Mouse (Mus musculus) limb, embryonic 11.5 days (tissue): ENCODE measurements around the gene Erbb2. TPM values are rescaled to one million over a fixed set of nuclear protein-coding genes. Genes with fewer than 3 reads are reported as not detected.

Source experiments
- ATAC-seq: fragments of 200-750 bp; cut with Nextera tagmentation; 2 replicates; pipeline ENCODE4 v1.8.0; 2017; ENCODE audit warnings: low read depth; ENCODE audit not compliant: insufficient number of reproducible peaks, low FRiP score, low TSS enrichment
- DNase-seq: peaks from one replicate; pipeline ENCODE4 v3.0.0-alpha.2; 2015; ENCODE audit warnings: low spot score
- H3K27ac ChIP-seq: fragments of 300-500 bp; sonication (generic); replicated peaks from 2 replicates; pipeline ENCODE4 v1.5.1; 2014; ENCODE audit warnings: low read depth, mild to moderate bottlenecking, low read length
- H3K27me3 ChIP-seq: fragments of 300-500 bp; sonication (generic); 2 replicates; pipeline ENCODE4 v1.6.1; 2014; ENCODE audit warnings: mild to moderate bottlenecking, low read length, mixed read lengths; ENCODE audit not compliant: control insufficient read depth, insufficient read depth
- H3K36me3 ChIP-seq: fragments of 300-500 bp; sonication (generic); 2 replicates; pipeline ENCODE4 v1.6.1; 2014; ENCODE audit warnings: mild to moderate bottlenecking, low read length, moderate library complexity, mixed read lengths; ENCODE audit not compliant: control insufficient read depth, insufficient read depth
- H3K4me1 ChIP-seq: fragments of 300-500 bp; sonication (generic); 2 replicates; pipeline ENCODE4 v1.6.1; 2014; ENCODE audit warnings: low read length, mixed read lengths; ENCODE audit not compliant: control insufficient read depth, insufficient read depth
- H3K4me2 ChIP-seq: fragments of 300-500 bp; sonication (generic); 2 replicates; pipeline ENCODE4 v1.6.1; 2014; ENCODE audit warnings: low read depth, mild to moderate bottlenecking, moderate library complexity; ENCODE audit not compliant: severe bottlenecking
- H3K4me3 ChIP-seq: fragments of 300-500 bp; sonication (generic); 2 replicates; pipeline ENCODE4 v1.5.1; 2014; ENCODE audit warnings: low read depth, low read length
- H3K9ac ChIP-seq: fragments of 300-500 bp; sonication (generic); 2 replicates; pipeline ENCODE4 v1.6.1; 2014; ENCODE audit warnings: mild to moderate bottlenecking, low read length
- H3K9me3 ChIP-seq: fragments of 300-500 bp; sonication (generic); 2 replicates; pipeline ENCODE4 v1.6.1; 2016; ENCODE audit warnings: low read length; ENCODE audit not compliant: control insufficient read depth
- WGBS: fragments of 180-500 bp; shearing (Covaris S2); extraction: QIAGEN DNeasy Blood & Tissue Kit; methylation state at CpG from one replicate; pipeline ENCODE4 v1.1.7; 2014; 5-methylcytosine and 5-hydroxymethylcytosine counted together
- polyA plus RNA-seq: library from polyadenylated mRNA; unstranded; fragments of >200 nt; fragmentation: Nextera tagmentation; extraction: Ambion mirVana; gene quantifications from 2 replicates; pipeline ENCODE4 v1.2.1, GENCODE M21; 2014

Gene Erbb2
- polyA plus RNA-seq, 1 experiment from 2014 or later = 29.6 TPM

DNA sequence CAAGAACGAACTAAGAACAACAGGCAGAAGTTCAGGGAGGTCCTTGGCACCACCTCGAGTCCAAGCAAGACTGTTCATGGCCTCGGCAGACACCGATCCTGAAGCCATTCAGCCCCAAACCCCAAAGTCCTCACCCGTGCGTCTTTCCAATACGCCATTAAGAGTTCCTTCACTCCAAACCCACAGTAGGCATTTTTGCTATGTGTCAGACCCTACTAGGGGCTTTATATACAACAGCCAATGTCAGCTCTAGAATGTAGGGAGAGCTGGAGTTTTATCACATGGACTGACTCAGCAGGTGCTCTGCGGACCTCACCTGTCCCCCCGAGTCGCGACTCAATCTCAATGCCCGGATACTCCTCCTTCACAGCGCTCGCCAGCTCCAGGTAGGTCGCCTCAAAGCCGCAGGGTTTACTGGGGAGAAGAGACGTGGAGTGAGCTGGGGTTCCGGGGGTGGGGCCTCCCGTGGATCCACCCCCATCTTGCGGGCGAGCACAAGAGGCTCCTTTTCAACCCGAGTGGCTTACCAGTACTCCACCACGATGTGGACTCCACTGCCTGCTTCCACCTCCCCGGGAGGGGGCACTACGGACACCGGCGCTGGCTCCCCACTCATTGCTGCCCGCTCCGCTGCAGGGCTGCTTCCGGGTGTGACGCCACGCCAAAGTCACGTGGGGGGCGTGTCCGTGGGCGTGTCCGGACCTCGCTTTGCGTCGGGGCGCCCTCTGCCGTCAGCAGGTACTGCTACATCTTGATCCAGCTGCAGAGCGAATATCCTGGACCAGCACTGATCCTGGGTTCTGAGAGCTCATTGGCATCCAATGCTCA, 26.3 kb downstream of the Erbb2 start, which contains the start of gene Mien1:
Mien1 (minus strand) TSS at position 661 of the 828 bp plus-strand sequence.
- no peaks in the 10 kb centered on the region for H3K9me3 ChIP-seq
- no peaks in the 10 kb centered on the region for H3K27me3 ChIP-seq
- H3K27ac ChIP-seq = 0 out of 2 replicates have a peak within 1 kb of the TSS, but pooled peaks have one; percentile 30
- peak; percentile 87 for ATAC-seq
- peaks cover 3% of the 10 kb centered on the region; the same call in 1 of the 2 replicates for H3K36me3 ChIP-seq
- H3K4me3 ChIP-seq = peak within 1 kb of the TSS; percentile 68
- peak within 1 kb of the TSS; percentile 80 for H3K4me2 ChIP-seq
- DNase-seq = peak; percentile 98
- H3K4me1 ChIP-seq = no peaks in the 10 kb centered on the region
- 2% methylated on average over 43 of the region's 43 CpGs for WGBS
- peak within 1 kb of the TSS; percentile 53 for H3K9ac ChIP-seq

DNA sequence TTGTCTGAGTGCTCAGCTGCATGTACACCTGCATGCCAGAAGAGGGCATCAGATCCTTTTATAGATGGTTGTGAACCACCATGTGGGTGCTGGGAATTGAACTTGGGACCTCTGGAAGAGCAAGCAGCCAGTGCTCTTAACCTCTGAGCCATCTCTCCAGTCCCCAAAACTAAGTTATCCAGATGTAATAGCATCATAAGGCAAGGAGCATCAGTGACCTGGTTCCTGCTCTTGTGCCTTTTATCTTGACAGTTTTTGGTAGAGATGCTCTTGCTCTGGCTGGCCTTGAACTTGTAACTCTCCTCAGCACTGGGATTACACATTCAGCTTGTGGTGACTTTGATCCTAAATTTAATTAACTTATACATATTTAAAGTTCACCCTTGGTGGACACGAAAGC, 31.4 kb downstream of the Erbb2 start:
- Histone ChIP-seq H3K4me2 (no peak overlapping the region), H3K4me3 (no peak overlapping the region), H3K4me1 (peaks cover 5% of the 10 kb centered on the region; the same call in 1 of the 2 replicates), H3K27ac (no peak overlapping the region), H3K9me3 (no peaks in the 10 kb centered on the region), H3K9ac (no peak overlapping the region), H3K27me3 (peaks cover 14% of the 10 kb centered on the region; the same call in 1 of the 2 replicates), H3K36me3 (no peaks in the 10 kb centered on the region)
- DNase-seq = no peak
- ATAC-seq = no peak
- WGBS = 92% methylated on average over 1 of the region's 1 CpGs

DNA sequence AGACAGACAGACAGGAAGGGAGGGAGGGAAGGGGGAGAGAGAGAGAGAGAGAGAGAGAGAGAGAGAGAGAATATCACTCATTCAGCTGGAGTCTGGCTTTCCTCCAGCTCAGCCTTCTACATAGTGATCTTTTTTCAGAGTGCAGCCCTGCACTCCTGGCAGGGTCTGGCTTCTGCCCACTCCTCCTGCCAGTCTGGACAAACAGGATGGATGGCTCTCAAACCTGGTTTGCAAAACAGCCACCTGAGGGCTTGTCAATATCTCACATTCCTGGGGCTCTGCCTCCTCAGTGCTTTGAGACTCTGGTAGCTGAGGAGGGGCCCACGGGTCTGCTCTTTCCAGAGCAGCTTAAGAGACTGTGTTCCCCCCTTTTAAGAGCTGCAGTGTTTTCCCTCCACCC, 33.0 kb downstream of the Erbb2 start:
- H3K27ac ChIP-seq = no peak overlapping the region
- H3K9me3 ChIP-seq = no peaks in the 10 kb centered on the region
- DNase-seq (no peak), ATAC-seq (no peak)
- 22% methylated on average over 1 of the region's 1 CpGs for WGBS
- peaks cover 14% of the 10 kb centered on the region; the same call in 1 of the 2 replicates for H3K27me3 ChIP-seq
- peaks cover 5% of the 10 kb centered on the region; the same call in 1 of the 2 replicates for H3K4me1 ChIP-seq
- H3K4me3 ChIP-seq = no peak overlapping the region
- no peaks in the 10 kb centered on the region for H3K36me3 ChIP-seq
- H3K4me2 ChIP-seq = no peak overlapping the region
- no peak overlapping the region for H3K9ac ChIP-seq

DNA sequence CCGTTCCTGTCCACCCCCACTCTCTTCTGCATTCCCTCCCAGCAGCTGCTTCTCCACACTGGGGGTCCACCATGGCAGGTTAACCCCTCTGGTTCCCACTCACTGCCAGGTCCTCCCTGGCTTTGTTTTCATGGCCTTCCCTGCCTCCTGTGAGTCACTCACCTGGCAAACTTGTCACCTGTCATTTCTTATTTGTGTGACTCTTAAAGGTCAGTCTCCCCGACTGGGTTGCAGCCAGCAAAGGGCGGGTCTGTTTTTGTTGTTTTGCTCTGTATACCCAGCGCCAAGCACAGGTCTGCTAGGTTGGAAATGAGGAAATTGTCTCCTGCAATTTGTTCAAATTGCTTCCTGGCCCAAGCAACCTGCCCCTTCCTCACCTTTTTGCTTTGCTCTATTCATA, 33.4 kb downstream of the Erbb2 start:
- Histone ChIP-seq H3K9me3 (no peaks in the 10 kb centered on the region), H3K4me3 (no peak overlapping the region), H3K9ac (no peak overlapping the region), H3K36me3 (no peaks in the 10 kb centered on the region), H3K4me1 (peaks cover 5% of the 10 kb centered on the region; the same call in 1 of the 2 replicates), H3K27ac (no peak overlapping the region), H3K4me2 (no peak overlapping the region), H3K27me3 (peaks cover 14% of the 10 kb centered on the region; the same call in 1 of the 2 replicates)
- ATAC-seq = no peak
- 40% methylated on average over 4 of the region's 4 CpGs for WGBS
- no peak for DNase-seq

DNA sequence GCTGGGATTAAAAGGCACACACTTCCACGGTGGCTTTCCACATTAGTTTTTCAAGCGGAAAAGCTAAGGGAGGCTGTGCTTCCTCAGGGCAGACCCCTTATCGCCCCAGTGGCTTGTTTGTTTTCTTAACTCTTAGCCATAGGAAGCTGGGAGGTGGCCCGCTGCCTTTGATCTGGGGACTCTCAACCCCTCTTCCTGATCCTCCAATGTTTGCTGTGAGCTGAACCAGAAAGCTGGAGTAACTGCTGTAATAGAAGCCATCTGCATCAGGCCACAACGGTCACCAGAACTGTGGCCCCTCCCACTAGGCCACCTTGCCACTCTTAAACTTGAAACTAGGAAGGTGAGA, 33.9 kb downstream of the Erbb2 start, which contains the start of gene Grb7:
Grb7 (plus strand) TSS at position 182 of the 349 bp plus-strand sequence.
- Histone ChIP-seq H3K4me2 (no peak within 1 kb of the TSS; the same call in 1 of the 2 replicates), H3K9ac (0 out of 2 replicates have a peak within 1 kb of the TSS, but pooled peaks have one; percentile 3), H3K4me1 (peaks cover 5% of the 10 kb centered on the region; the same call in 1 of the 2 replicates), H3K27ac (no peak within 1 kb of the TSS), H3K36me3 (no peaks in the 10 kb centered on the region), H3K27me3 (peaks cover 14% of the 10 kb centered on the region; the same call in 1 of the 2 replicates), H3K9me3 (no peaks in the 10 kb centered on the region), H3K4me3 (peak within 1 kb of the TSS; percentile 17; the same call in 1 of the 2 replicates)
- ATAC-seq = no peak
- WGBS = 2% methylated on average over 5 of the region's 5 CpGs
- DNase-seq = no peak

DNA sequence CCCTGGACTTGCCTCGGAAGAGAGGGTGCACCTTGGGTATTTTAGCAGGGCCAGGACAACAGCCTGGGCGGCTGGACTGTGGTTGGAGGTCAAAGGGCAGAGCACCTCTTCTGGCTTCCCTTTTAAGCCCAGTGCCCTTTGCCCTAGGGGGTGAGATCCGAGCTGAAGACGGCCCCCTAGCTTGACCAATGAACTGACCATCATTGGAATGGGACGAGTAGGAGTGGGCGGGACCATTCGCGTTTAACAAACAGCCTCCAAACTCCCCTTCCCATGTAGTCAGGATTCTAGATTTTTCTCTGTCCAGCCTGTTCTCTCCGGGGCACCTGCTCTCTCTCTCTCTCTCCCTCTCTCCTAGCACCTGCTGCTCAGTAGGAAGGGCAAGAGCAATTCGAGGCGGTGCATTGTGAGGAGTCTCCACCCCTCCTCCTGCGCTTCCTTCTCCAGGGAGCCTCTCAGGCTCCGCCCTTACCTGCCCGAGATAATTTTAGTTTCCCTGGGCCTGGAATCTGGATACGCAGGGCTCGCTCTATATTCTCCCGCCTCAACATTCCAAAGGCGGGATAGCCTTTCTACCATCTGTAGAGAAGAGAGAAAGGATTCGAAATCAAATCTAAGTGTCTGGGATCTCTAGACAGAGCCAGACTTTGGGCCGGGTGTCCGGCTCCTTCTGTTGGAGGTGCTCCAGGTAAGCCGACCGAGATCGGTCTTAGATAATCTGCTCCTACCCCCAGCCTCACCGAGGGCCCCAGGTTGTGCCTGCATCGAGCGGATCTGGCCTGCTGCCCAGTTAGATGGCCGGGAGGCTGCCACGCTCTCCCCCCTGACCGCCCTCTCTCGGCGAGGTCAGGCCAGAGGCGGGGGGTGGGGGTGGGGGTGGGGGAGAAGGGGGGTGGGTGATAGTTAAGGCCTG, 34.5 kb downstream of the Erbb2 start:
- H3K36me3 ChIP-seq = no peaks in the 10 kb centered on the region
- no peak for DNase-seq

DNA sequence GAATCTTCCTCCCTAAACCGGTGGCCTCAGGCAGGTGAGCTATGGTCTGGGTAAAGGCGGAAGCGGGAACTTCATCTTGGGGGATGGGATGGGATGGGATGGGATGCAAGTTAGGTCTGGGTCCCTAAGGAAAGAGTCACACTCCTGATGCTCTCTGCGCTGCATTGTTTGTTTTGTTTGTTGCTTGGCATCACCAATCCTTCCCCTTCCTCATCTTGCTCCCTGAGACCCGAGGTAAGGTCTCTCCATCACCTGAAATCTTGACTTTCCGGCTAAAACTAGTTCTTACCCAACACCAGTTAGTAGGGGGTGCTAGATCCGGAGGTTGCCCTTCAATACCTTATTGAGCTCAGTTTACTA, 35.2 kb downstream of the Erbb2 start:
- Histone ChIP-seq H3K9ac (no peak overlapping the region), H3K36me3 (no peaks in the 10 kb centered on the region), H3K27ac (no peak overlapping the region), H3K27me3 (peaks cover 14% of the 10 kb centered on the region; the same call in 1 of the 2 replicates), H3K4me1 (peaks cover 5% of the 10 kb centered on the region; the same call in 1 of the 2 replicates), H3K4me2 (no peak overlapping the region; the same call in 1 of the 2 replicates), H3K4me3 (peak overlapping the region; percentile 17; the same call in 1 of the 2 replicates), H3K9me3 (no peaks in the 10 kb centered on the region)
- no peak for ATAC-seq
- DNase-seq = no peak
- WGBS = 14% methylated on average over 7 of the region's 7 CpGs

More for the DNA sequence above, 34.5 kb downstream of the Erbb2 start:
- no peak overlapping the region for H3K27ac ChIP-seq
- ATAC-seq = no peak
- peaks cover 14% of the 10 kb centered on the region; the same call in 1 of the 2 replicates for H3K27me3 ChIP-seq
- WGBS = 3% methylated on average over 33 of the region's 33 CpGs
- peak overlapping the region; percentile 17; the same call in 1 of the 2 replicates for H3K4me3 ChIP-seq
- 0 out of 2 replicates have a peak overlapping the region, but pooled peaks have one; percentile 3 for H3K9ac ChIP-seq
- H3K4me1 ChIP-seq = peaks cover 5% of the 10 kb centered on the region; the same call in 1 of the 2 replicates
- H3K4me2 ChIP-seq = no peak overlapping the region; the same call in 1 of the 2 replicates
- H3K9me3 ChIP-seq = no peaks in the 10 kb centered on the region
